Mouse (Mus musculus): ENCODE measurements around the gene Psma6. TPM values are rescaled to one million over a fixed set of nuclear protein-coding genes. Genes with fewer than 3 reads are reported as not detected.
"Not testable (repeated sequence)": the region's sequence is repeated elsewhere in the genome, so short reads cannot be mapped to it uniquely, and the experiment has no call there.

Gene Psma6
- total RNA-seq, 2 experiments from 2014 or later, result 128 to 146 TPM

DNA sequence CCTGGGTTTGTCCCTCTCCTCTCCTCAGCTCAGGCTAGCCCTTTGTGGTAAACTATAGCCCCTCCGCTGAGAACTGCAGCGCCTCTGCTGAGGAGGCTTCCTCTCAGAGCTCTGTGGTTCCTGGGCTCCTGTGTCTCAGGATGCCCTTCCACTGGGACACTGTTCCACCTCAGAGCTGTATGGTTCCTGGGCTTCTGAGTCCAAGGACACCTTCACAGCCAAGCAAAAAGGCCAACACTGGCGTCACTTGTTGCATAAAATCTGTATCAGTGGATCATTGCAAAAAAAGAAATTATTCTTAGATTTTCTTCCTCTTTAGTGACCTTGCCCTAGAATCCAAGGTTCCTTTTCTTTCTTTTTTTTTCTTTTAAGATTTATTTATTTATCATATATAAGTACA is 804 bp downstream of the Psma6 start:
- no peak overlapping the region for H3K4me3 ChIP-seq
- no peak for DNase-seq (ENCODE audit: low spot score in 2 of 2)
- no peak for TF ChIP-seq CTCF (conservative IDR thresholded peaks at IDR 0.05)
- no peak overlapping the region; the same call in 1 of the 2 replicates for H3K27ac ChIP-seq

DNA sequence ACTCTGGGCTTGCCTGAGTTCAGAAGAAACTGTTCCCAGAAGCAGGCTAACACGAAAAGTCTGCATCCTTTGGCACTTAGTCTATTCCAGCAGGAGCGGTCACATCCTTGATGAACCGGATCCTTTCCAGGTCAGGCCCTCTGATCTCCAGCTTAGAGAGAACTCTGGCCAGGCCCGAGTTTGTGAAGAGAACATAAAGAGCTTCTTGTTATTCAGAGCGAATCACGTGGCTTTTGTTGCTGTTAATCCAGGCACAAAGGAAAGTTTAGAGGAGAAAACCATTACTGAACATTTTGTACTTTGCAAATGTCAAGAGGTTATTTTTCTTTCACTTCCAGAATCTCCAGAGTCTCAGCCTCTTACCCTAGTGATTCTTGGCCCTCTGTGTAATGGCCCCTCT is 1.9 kb downstream of the Psma6 start:
- no peak for TF ChIP-seq CTCF (conservative IDR thresholded peaks at IDR 0.05)
- no peak for DNase-seq (ENCODE audit: low spot score in 2 of 2)
- Histone ChIP-seq H3K27ac (peak overlapping the region; percentile 73), H3K4me3 (no peak overlapping the region)

DNA sequence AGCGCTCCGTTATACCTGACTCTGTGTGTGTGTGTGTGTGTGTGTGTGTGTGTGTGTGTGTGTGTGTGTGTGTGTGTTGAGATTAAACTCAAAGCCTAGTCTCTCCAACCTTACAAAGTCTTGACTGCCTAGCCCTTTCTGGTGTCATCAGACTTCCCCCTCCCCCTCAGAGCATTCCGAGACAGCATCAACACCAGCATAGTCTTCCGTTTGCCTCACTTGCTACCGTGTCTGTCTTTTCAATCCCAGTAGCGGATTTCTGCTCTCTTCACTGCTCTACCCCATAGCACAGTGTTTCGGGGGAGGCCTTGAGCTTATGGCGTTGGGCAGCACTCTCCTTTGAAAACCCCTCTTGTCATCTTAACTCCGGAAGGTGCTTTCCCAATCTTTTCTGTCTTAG is 2.4 kb downstream of the Psma6 start:
- H3K4me3 ChIP-seq, result no peak overlapping the region
- TF ChIP-seq CTCF (conservative IDR thresholded peaks at IDR 0.05), result no peak
- peak overlapping the region; percentile 59; the same call in 1 of the 2 replicates for H3K27ac ChIP-seq

DNA sequence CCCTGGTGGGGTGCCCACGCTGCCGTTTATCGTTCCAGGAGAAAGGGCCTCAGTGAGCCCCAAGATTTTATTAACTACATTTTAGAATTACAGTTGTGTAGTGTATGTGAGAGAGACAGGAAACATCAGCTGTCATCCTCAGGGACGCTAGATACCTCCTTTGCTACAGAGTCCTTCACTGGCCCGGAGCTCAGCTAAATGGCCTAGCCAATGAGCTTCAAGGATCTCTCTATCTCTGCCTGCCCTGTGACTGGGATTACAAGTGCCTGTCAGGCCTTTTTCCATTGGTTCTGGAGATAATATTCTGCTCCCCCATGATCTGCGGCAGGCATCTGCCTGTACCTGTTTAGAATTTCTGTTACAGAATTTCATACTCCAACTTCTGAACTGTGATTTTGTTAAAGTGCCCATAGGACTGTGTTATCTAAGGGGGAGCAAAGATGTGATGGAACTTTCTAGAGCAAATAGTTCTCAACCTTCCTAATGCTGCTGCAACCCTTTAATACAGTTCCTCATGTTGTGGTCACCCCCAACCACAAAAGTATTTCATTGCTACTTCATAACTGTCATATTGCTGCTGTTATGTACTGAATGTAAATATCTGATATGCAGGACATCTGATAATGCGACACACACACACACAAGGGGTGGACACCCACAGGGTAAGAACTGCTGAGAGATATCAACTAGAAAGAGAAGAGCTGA is 3.2 kb downstream of the Psma6 start:
- TF ChIP-seq CTCF (conservative IDR thresholded peaks at IDR 0.05), result no peak
- peak overlapping the region; percentile 59; the same call in 1 of the 2 replicates for H3K27ac ChIP-seq
- no peak overlapping the region for H3K4me3 ChIP-seq
- DNase-seq (ENCODE audit: low spot score in 2 of 2), result no peak

More for the DNA sequence above, 2.4 kb downstream of the Psma6 start:
- no peak for DNase-seq (ENCODE audit: low spot score in 2 of 2)

DNA sequence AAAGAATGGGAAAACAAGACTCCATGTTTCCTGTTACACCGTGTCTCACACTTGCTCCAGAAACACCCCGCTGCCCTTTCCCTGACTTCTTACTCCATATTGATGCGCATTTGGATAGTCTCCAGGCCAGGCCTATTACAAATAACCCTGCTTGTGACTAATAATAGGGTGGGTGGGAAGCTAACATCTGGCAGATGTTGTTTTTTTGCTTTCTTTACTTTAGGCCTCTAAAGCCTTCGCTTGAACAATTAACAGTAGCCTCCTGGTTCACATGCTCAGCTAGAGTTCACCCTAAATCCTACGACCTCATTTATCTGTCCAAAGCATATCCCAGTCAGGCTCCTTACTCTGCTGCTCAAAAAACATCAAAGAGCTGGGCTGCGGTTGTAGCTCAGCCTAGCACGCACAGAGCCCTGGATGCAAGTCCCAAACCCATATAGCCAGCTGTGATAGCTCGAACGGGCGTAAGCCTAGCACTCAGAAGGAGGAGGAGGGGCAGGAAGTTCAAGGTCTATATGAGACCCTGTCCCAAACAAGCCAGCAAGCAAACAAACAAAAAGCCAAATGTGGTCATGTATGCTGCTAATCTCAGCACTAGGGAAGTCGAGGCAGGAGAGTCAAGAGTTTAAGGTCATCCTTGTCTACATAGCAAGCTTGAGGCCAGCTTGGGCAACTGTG is 3.9 kb downstream of the Psma6 start:
- Histone ChIP-seq H3K27ac (no peak overlapping the region), H3K4me3 (no peak overlapping the region)
- no peak for TF ChIP-seq CTCF (conservative IDR thresholded peaks at IDR 0.05)
- DNase-seq (ENCODE audit: low spot score in 2 of 2), result no peak

DNA sequence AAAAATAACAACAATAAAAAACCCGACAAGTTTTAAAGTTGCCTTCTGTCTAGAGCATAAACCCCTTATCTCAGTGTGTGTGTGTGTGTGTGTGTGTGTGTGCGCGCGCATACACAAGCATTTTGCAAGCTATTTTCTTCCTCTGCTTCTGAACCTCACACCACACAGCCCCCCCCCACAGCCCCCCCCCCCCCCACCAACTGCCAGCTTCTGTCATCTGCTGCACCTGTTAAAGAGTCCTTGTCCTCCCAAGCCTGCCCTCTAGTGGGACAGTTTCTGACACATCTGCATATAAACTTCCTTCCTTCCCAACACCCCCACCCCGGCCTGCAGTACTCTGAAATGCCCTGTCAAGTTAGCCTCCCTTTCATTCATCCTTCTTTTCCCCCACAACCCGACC is 4.5 kb downstream of the Psma6 start:
- peak; percentile 46 for TF ChIP-seq CTCF (conservative IDR thresholded peaks at IDR 0.05)
- no peak overlapping the region for H3K4me3 ChIP-seq
- no peak for DNase-seq (ENCODE audit: low spot score in 2 of 2)
- no peak overlapping the region for H3K27ac ChIP-seq

DNA sequence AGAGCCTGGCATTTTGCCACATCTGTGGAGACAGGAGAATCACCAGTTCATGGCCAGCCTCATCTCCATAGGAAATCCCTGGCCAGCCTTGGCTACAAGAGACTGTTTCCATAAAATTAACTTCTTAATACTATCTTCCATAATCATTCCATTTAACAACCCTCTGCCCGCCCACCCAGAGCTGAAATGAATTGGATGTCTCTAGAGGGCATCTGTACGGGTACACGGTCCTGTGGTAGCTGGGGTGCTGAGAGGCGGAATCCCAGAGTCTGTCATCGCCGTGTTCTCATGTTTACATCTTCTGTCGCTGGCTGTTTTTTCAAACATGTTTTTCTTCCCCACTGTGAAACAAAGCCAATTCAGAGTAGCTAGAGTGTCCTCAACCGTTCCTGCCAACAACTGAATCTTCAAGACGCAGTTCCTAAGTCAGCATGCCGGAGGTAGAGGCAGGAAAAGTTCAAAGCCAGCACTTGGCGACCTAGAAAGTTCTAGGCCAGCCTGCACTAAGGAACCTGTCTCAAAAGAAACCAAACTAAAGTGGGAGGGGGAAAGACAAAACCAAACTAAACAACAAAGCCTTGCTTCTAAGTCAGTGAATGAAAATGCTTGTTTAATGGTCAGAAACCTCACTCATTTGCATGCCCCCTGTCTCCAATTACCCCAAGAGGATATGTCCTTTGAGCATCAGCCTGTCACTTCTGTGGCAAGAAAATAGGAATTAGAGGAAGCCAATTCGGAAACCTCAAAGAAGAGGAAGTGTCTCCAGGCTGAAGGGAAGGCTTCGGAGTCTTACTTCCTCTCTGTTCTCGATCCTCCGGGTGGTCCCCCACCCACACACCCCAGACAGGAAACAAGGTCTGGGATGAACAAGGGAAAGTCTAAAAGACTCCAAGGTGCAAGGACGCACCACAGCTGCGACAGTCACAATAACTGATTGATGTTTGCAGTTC is 5.4 kb downstream of the Psma6 start:
- Histone ChIP-seq H3K27ac (peak overlapping the region; percentile 12; the same call in 1 of the 2 replicates), H3K4me3 (no peak overlapping the region)
- DNase-seq (ENCODE audit: low spot score in 2 of 2), result no peak
- TF ChIP-seq CTCF (conservative IDR thresholded peaks at IDR 0.05), result no peak

DNA sequence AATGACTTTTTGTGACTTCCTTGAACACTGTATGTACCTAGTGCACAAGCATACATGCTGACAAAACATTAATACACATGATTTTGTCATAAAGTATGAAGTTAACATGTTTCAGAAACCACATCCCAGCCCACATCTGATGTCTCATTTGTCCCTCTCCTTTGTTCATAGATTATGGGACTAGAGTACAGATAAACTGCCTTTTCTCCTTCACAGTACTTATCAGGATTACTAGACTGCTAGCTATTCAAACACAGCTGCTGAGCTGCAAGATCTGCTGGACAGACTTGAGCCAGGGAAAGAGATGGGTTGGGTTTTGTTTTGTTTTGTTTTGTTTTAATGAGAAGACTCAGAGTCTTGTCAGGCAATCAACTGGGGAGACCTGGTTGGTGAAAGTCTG is 8.1 kb downstream of the Psma6 start:
- H3K27ac ChIP-seq, result no peak overlapping the region
- DNase-seq (ENCODE audit: low spot score in 2 of 2), result no peak
- H3K4me3 ChIP-seq, result no peak overlapping the region
- no peak for TF ChIP-seq CTCF (conservative IDR thresholded peaks at IDR 0.05)

DNA sequence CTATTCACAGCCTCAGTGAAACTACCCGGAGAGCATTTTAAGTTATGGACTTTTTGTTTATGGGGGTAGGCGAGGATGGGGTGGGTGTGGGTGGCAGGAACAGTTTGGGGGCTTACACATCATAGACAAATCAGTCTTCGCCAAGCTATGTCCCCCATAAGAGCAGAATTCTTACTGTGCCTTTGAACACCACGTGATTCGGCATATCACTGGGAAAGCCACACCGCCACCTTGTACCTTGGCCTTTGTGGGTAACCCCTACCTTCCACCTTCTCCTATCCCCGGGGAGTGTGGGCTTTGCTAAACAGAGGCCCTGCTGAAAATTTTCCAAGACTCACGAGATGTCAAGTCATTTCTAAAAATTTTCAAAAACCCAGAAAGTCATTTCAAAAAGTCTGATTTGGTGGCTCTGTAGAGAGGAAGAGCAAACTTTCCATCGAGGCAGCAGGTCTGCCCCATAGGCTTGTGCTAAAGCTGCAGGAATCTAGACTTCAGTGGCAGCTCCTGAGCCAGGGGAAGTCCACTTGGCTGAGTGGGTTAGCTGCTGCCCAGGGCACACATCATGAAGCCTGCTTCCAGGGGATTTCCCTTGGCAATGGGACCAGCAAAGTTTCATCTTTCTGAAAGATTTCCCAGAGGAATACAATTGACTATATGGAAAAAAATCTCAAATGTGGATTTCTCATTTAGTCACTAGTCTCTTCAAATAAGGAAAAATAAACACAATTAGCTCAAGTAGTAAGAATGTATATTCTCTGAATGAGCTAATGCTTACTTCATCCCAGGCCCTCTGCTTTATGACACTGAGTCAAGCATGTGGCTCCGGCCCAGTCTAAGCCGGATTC is 8.9 kb downstream of the Psma6 start:
- DNase-seq (ENCODE audit: low spot score in 2 of 2), result no peak
- Histone ChIP-seq H3K27ac (no peak overlapping the region), H3K4me3 (no peak overlapping the region)
- TF ChIP-seq CTCF (conservative IDR thresholded peaks at IDR 0.05), result no peak

DNA sequence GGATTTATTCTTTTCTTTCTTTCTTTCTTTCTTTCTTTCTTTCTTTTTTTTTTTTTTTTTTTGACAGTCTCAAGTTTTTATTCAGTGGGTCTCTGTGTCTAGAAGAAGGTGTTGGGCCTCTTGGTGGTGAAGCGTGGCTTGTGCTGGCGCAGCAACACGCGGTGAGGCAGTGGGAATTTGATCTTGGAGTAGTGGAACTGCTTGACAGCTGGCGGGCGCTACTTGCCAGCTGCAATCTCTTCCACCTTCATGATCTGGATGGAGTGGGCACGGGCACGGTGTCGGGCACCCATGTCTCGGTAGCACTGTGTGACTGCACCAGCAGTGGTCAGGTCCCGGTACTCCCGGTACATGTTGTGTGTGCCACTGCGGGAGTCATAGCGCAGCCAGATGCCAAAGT is 11.6 kb downstream of the Psma6 start:
- DNase-seq (ENCODE audit: low spot score in 2 of 2); H3K27ac ChIP-seq; H3K4me3 ChIP-seq: not testable (repeated sequence)

DNA sequence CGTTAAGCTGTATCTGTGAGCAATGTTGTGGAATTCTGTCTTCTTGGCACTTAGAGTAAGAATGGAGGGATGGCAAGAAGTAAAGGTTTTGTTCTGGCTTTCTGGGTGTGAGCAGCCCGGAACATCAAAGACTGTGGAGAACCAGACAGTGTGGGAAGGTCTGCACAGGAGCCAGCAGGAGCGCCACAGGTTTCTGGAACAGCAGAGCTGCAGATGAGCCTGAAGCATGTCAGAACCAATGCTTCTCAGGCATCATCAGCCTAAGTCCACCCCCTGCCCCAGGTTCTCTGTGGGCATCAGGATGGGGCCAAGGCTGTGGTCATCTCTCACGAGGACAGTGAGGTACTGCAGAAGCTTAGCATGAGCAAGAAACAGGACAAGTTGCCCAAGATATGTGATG is 12.5 kb downstream of the Psma6 start:
- H3K4me3 ChIP-seq, result no peak overlapping the region
- H3K27ac ChIP-seq, result no peak overlapping the region
- DNase-seq (ENCODE audit: low spot score in 2 of 2), result no peak
- TF ChIP-seq CTCF (conservative IDR thresholded peaks at IDR 0.05), result no peak

DNA sequence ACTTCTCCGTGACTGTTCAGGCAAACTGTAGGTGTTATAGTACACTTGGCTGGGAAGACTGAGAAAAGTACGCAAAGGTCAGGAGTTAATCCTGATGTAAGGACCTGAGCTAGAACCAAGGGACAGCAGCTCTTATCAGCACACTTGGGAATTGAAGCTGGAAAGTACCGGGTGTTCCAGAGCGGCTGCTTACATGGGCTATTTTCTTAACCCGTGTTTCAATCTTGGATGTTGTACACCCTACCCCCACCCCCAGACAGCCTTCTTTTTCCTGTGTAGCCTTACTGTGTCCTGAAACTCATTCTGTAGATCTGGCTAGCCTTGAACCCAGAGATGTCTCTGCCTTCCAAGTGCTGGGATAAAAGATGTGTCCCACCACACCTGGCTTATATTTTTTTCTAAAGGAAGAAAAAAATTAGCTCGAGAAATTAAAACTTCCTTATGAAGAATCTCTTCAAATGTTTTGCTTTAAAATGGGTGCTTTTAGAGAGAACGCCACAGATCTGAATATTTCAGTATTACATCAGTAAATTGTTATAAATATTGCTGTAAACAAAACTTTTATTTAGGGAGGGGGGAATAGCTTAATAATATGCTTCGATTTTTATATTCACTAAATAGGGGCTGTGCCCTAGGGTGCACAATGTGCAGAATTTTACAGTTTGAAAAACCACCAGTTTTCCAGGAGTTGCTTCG is 13.7 kb downstream of the Psma6 start:
- DNase-seq (ENCODE audit: low spot score in 2 of 2), result no peak
- Histone ChIP-seq H3K4me3 (peak overlapping the region; percentile 92), H3K27ac (peak overlapping the region; percentile 95)
- TF ChIP-seq CTCF (conservative IDR thresholded peaks at IDR 0.05), result no peak
